Mouse (Mus musculus): ENCODE measurements around the gene Tnr. TPM values are rescaled to one million over a fixed set of nuclear protein-coding genes. Genes with fewer than 3 reads are reported as not detected.

Tnr gene
- polyA plus RNA-seq, 1 experiment from 2014 or later = not detected

DNA sequence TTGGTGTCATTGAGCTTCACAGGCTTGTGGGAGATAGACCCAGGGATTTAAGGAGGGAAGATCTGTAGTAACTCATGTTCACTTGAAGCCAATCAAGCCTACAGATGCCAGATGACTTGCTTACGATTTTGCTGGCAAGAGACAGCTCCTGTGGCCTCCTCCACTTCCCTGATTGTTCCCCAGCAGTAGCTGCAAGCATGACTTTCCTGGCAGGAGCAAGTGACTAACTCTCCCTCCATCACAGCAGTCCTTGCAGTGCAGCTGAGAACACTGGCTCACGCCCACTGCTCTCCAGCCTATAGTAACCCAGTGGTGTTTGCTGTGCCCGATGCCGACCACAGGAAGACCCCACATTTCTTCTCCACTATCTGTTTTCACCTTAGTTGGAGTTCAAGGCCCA is 356.3 kb downstream of the Tnr start:
- no peak overlapping the region for H3K9ac ChIP-seq (replicated peaks)
- DNase-seq (no peak), ATAC-seq (no peak)
- H3K27me3 ChIP-seq (ENCODE audit: insufficient read depth, low read length) = no peaks in the 10 kb centered on the region; the same call in 1 of the 2 replicates
- H3K27ac ChIP-seq (ENCODE audit: low read depth) = no peak overlapping the region
- no peaks in the 10 kb centered on the region for H3K36me3 ChIP-seq (replicated peaks; ENCODE audit: insufficient read depth, low read length)
- TF ChIP-seq CTCF (IDR thresholded peaks at IDR 0.05; ENCODE audit: low read depth) = no peak
- no peak for TF ChIP-seq EP300 (IDR thresholded peaks at IDR 0.05; ENCODE audit: low read depth)
- H3K4me2 ChIP-seq (ENCODE audit: low read depth, low read length) = no peak overlapping the region
- H3K9me3 ChIP-seq (ENCODE audit: low read length) = no peaks in the 10 kb centered on the region
- no peak overlapping the region for H3K4me3 ChIP-seq (ENCODE audit: low read depth, low read length)
- no peaks in the 10 kb centered on the region for H3K4me1 ChIP-seq (ENCODE audit: insufficient read depth)
- 56% methylated on average over 4 of the region's 4 CpGs for WGBS (ENCODE audit: insufficient replicate concordance)

DNA sequence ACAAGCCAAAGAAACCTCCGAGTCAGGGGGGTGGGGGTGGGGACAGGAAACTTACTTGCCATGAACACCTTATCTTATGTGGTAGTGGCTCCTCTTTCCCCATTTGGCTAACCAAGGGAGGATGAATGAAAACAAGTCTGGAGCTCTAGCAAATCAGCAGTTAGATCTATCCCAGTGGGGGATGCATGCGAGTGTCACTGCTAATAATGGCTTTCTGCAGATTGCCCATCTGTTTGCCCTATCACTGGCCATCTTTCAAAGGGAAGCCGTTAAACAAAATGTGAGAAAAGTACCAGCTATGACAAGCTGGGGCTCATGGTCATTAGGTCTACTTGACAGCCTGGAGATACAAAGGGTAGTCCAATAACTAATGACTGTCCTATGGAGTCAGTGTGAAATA is 361.9 kb downstream of the Tnr start:
- DNase-seq (no peak), ATAC-seq (no peak)
- Histone ChIP-seq H3K4me1 (ENCODE audit: insufficient read depth) (no peaks in the 10 kb centered on the region), H3K27ac (ENCODE audit: low read depth) (no peak overlapping the region), H3K9me3 (ENCODE audit: low read length) (no peaks in the 10 kb centered on the region), H3K36me3 (replicated peaks; ENCODE audit: insufficient read depth, low read length) (no peaks in the 10 kb centered on the region), H3K9ac (replicated peaks) (no peak overlapping the region), H3K27me3 (ENCODE audit: insufficient read depth, low read length) (no peaks in the 10 kb centered on the region; the same call in 1 of the 2 replicates), H3K4me3 (ENCODE audit: low read depth, low read length) (no peak overlapping the region), H3K4me2 (ENCODE audit: low read depth, low read length) (no peak overlapping the region)
- TF ChIP-seq EP300 (IDR thresholded peaks at IDR 0.05; ENCODE audit: low read depth) = no peak
- no peak for TF ChIP-seq CTCF (IDR thresholded peaks at IDR 0.05; ENCODE audit: low read depth)
- WGBS (ENCODE audit: insufficient replicate concordance) = 49% methylated on average over 3 of the region's 3 CpGs

DNA sequence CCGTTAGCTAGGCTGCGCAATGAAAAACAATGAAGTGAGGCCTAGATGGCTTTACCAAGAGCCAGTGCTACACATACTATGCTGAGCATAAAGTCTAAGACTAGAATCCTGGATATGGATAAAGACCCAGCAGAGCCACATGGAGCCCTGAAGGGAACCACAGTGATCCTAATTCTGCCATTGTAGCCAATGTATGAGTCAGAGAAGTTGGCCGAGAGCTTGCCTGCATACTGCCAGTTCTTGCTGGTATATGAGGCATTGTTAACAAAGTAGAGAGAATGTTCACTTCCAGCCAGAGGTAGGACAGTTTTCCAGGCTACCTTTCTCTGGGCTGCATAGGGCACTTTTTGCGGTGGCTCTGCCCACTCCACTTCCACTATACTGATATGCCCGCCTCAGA is 365.0 kb downstream of the Tnr start:
- DNase-seq (no peak), ATAC-seq (no peak)
- no peaks in the 10 kb centered on the region for H3K36me3 ChIP-seq (replicated peaks; ENCODE audit: insufficient read depth, low read length)
- no peaks in the 10 kb centered on the region for H3K4me1 ChIP-seq (ENCODE audit: insufficient read depth)
- H3K9ac ChIP-seq (replicated peaks) = no peak overlapping the region
- H3K4me3 ChIP-seq (ENCODE audit: low read depth, low read length) = no peak overlapping the region
- no peak overlapping the region for H3K4me2 ChIP-seq (ENCODE audit: low read depth, low read length)
- TF ChIP-seq EP300 (IDR thresholded peaks at IDR 0.05; ENCODE audit: low read depth) (no peak), CTCF (IDR thresholded peaks at IDR 0.05; ENCODE audit: low read depth) (no peak)
- no peaks in the 10 kb centered on the region for H3K9me3 ChIP-seq (ENCODE audit: low read length)
- no peaks in the 10 kb centered on the region for H3K27me3 ChIP-seq (ENCODE audit: insufficient read depth, low read length)
- H3K27ac ChIP-seq (ENCODE audit: low read depth) = no peak overlapping the region
- 85% methylated on average over 5 of the region's 5 CpGs for WGBS (ENCODE audit: insufficient replicate concordance)

DNA sequence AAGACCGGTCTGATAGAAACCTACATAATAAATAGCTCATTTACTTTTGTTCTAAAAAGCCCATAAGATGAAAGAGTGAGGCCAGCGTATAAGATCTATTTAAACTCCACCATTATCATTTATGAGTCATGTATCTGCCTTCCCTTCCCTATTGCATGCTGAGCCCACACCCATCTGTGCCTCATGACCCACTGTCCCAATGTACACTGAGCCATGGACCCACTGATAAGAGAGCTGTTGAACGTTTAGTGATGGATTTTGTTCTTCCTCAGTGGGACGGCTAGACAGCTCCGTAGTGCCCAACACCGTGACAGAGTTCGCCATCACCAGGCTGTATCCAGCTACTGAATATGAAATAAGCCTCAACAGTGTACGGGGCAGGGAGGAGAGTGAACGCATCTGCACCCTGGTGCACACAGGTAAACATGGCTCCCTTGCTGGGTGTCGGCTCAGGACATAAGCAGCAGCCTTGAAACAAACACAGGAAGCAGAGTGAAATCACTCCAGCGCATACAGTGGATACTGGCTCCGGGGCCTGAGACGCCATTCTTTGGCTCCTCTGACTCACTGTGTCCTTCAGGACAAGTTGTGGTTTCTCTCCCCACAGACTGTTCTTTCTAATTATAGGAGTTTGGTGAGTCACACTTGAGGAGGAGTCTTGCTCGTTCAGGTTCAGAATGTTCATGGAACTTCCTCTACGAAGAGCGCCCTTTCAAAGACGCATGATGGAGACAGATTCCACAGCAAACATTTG is 365.6 kb downstream of the Tnr start:
- Histone ChIP-seq H3K36me3 (replicated peaks; ENCODE audit: insufficient read depth, low read length) (no peaks in the 10 kb centered on the region), H3K27me3 (ENCODE audit: insufficient read depth, low read length) (no peaks in the 10 kb centered on the region), H3K4me2 (ENCODE audit: low read depth, low read length) (no peak overlapping the region), H3K9ac (replicated peaks) (no peak overlapping the region), H3K27ac (ENCODE audit: low read depth) (no peak overlapping the region), H3K9me3 (ENCODE audit: low read length) (no peaks in the 10 kb centered on the region), H3K4me3 (ENCODE audit: low read depth, low read length) (no peak overlapping the region), H3K4me1 (ENCODE audit: insufficient read depth) (no peaks in the 10 kb centered on the region)
- TF ChIP-seq CTCF (IDR thresholded peaks at IDR 0.05; ENCODE audit: low read depth) (no peak), EP300 (IDR thresholded peaks at IDR 0.05; ENCODE audit: low read depth) (no peak)
- ATAC-seq = peak; percentile 45
- 51% methylated on average over 17 of the region's 17 CpGs for WGBS (ENCODE audit: insufficient replicate concordance)
- DNase-seq = no peak

- no peak for ATAC-seq
- H3K4me3 ChIP-seq (ENCODE audit: low read depth, low read length) = no peak overlapping the region
- no peak overlapping the region for H3K4me2 ChIP-seq (ENCODE audit: low read depth, low read length)
- TF ChIP-seq CTCF (IDR thresholded peaks at IDR 0.05; ENCODE audit: low read depth) = no peak
- TF ChIP-seq EP300 (IDR thresholded peaks at IDR 0.05; ENCODE audit: low read depth) = no peak
- no peaks in the 10 kb centered on the region for H3K4me1 ChIP-seq (ENCODE audit: insufficient read depth)
- no peaks in the 10 kb centered on the region for H3K27me3 ChIP-seq (ENCODE audit: insufficient read depth, low read length)
- H3K27ac ChIP-seq (ENCODE audit: low read depth) = no peak overlapping the region
- H3K9ac ChIP-seq (replicated peaks) = no peak overlapping the region
- WGBS (ENCODE audit: insufficient replicate concordance) = 64% methylated on average over 5 of the region's 5 CpGs
- H3K36me3 ChIP-seq (replicated peaks; ENCODE audit: insufficient read depth, low read length) = no peaks in the 10 kb centered on the region
- H3K9me3 ChIP-seq (ENCODE audit: low read length) = no peaks in the 10 kb centered on the region
- no peak for DNase-seq
Measured at GRCm38 (mm10) chr1:159890524-159890923, 367.0 kb downstream of the Tnr start.

- ATAC-seq (no peak), DNase-seq (no peak)
- no peaks in the 10 kb centered on the region for H3K9me3 ChIP-seq (ENCODE audit: low read length)
- no peaks in the 10 kb centered on the region for H3K36me3 ChIP-seq (replicated peaks; ENCODE audit: insufficient read depth, low read length)
- TF ChIP-seq CTCF (IDR thresholded peaks at IDR 0.05; ENCODE audit: low read depth) = no peak
- TF ChIP-seq EP300 (IDR thresholded peaks at IDR 0.05; ENCODE audit: low read depth) = no peak
- no peaks in the 10 kb centered on the region for H3K27me3 ChIP-seq (ENCODE audit: insufficient read depth, low read length)
- H3K4me3 ChIP-seq (ENCODE audit: low read depth, low read length) = no peak overlapping the region
- WGBS (ENCODE audit: insufficient replicate concordance) = 46% methylated on average over 3 of the region's 3 CpGs
- no peaks in the 10 kb centered on the region for H3K4me1 ChIP-seq (ENCODE audit: insufficient read depth)
- H3K27ac ChIP-seq (ENCODE audit: low read depth) = no peak overlapping the region
- no peak overlapping the region for H3K4me2 ChIP-seq (ENCODE audit: low read depth, low read length)
- no peak overlapping the region for H3K9ac ChIP-seq (replicated peaks)
Measured at GRCm38 (mm10) chr1:159895094-159895493, 371.5 kb downstream of the Tnr start.
